Mouse (Mus musculus) lung, embryonic 15.5 days (tissue): ENCODE measurements around the gene Gpr22. TPM values are rescaled to one million over a fixed set of nuclear protein-coding genes. Genes with fewer than 3 reads are reported as not detected.
A peak's percentile ranks its signal among the peaks of the same experiment; 100 is the strongest.

Experiments
- ATAC-seq: fragments of 200-750 bp; cut with Nextera tagmentation; 2 replicates; pipeline ENCODE4 v1.8.0; 2017; ENCODE audit warnings: moderate number of reproducible peaks, borderline replicate concordance; ENCODE audit not compliant: low FRiP score, low TSS enrichment; ENCODE audit errors: extremely low read depth
- H3K27ac ChIP-seq: fragments of 300-500 bp; sonication (generic); 2 replicates; pipeline ENCODE4 v1.5.1; 2015; ENCODE audit warnings: moderate library complexity, mild to moderate bottlenecking, inconsistent platforms
- H3K27me3 ChIP-seq: fragments of 300-500 bp; sonication (generic); 2 replicates; pipeline ENCODE4 v1.6.1; 2015; ENCODE audit warnings: inconsistent platforms
- H3K36me3 ChIP-seq: fragments of 300-500 bp; sonication (generic); 2 replicates; pipeline ENCODE4 v1.6.1; 2015; ENCODE audit warnings: inconsistent platforms
- H3K4me1 ChIP-seq: fragments of 300-500 bp; sonication (generic); 2 replicates; pipeline ENCODE4 v1.6.1; 2015; ENCODE audit warnings: inconsistent platforms
- H3K4me2 ChIP-seq: fragments of 300-500 bp; sonication (generic); 2 replicates; pipeline ENCODE4 v1.6.1; 2015; ENCODE audit warnings: inconsistent platforms, mild to moderate bottlenecking, moderate library complexity
- H3K4me3 ChIP-seq: fragments of 300-500 bp; sonication (generic); 2 replicates; pipeline ENCODE4 v1.5.1; 2015; ENCODE audit warnings: mild to moderate bottlenecking, inconsistent platforms
- H3K9ac ChIP-seq: fragments of 300-500 bp; sonication (generic); 2 replicates; pipeline ENCODE4 v1.6.1; 2015; ENCODE audit warnings: inconsistent platforms
- H3K9me3 ChIP-seq: fragments of 300-500 bp; sonication (generic); 2 replicates; pipeline ENCODE4 v1.6.1; 2016; ENCODE audit warnings: inconsistent platforms
- WGBS: fragments of 180-500 bp; shearing (Covaris S2); methylation state at CpG from one replicate; pipeline ENCODE4 v1.1.7; 2015; 5-methylcytosine and 5-hydroxymethylcytosine counted together
- polyA plus RNA-seq: library from polyadenylated mRNA; unstranded; fragments of >200 nt; fragmentation: Nextera tagmentation; extraction: Ambion mirVana; gene quantifications from 2 replicates; pipeline ENCODE4 v1.2.1, GENCODE M21; 2015

Gpr22 gene
- 0.34 and 0.79 TPM in 2 replicates for polyA plus RNA-seq

DNA sequence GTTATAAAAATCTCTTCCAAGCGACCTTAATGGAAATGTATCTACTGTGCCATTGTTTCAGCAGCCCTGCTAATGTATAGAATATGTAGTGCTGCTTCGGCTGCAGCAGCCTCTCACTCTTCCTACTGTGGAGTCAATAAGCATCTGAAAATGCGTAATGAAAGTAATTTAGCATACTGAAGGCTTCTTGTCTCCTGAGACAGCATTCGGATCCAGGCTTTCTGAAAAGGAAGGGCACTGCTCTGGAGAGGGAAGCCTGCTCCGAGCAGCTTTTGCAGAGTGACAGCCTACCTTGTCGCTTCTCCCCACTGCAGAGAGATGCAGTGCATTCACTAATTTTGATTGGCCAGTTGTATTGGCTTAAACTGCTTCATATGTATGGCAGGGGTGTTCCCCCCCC, at the start of gene Gpr22:
Gene Gpr22, minus strand, starts transcription at position 348 of the 400 bp plus-strand sequence.
- 55% methylated on average over 6 of the region's 6 CpGs for WGBS
- H3K9ac ChIP-seq, result no peak within 1 kb of the TSS
- H3K4me1 ChIP-seq, result no peaks in the 10 kb centered on the region
- H3K27ac ChIP-seq, result no peak within 1 kb of the TSS
- H3K9me3 ChIP-seq, result no peaks in the 10 kb centered on the region
- no peaks in the 10 kb centered on the region for H3K27me3 ChIP-seq
- no peak for ATAC-seq
- H3K4me3 ChIP-seq, result no peak within 1 kb of the TSS
- no peak within 1 kb of the TSS for H3K4me2 ChIP-seq
- no peaks in the 10 kb centered on the region for H3K36me3 ChIP-seq

- 42% methylated on average over 2 of the region's 2 CpGs for WGBS
- Histone ChIP-seq H3K9ac (no peak overlapping the region), H3K27me3 (no peaks in the 10 kb centered on the region), H3K9me3 (no peaks in the 10 kb centered on the region), H3K27ac (no peak overlapping the region), H3K36me3 (no peaks in the 10 kb centered on the region), H3K4me1 (no peaks in the 10 kb centered on the region), H3K4me3 (no peak overlapping the region), H3K4me2 (no peak overlapping the region)
- no peak for ATAC-seq
Measured at GRCm38 (mm10) chr12:31755885-31756755, 42.4 kb upstream of the Gpr22 start.

DNA sequence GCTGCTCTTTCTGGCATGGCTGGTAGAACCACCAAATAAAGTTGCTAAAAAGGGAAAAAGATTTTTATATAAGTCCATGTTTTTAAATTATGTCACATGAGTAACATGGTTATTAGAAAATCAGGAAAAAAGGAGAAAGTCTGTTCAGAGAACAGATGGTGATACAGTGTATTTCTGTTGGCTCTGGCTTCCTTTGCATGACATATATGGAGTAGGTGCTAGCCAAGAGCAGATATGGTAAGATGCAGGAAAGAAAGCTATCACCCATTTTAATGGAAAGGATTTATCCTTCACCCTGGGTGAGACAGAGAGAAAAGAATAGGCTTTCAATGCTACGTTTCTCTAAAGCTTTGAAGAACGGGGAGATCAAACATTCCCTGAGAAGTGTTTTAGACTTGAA, 40.7 kb upstream of the Gpr22 start:
- H3K4me2 ChIP-seq, result no peak overlapping the region
- ATAC-seq, result no peak
- H3K4me1 ChIP-seq, result no peaks in the 10 kb centered on the region
- H3K4me3 ChIP-seq, result no peak overlapping the region
- H3K27me3 ChIP-seq, result no peaks in the 10 kb centered on the region
- 29% methylated on average over 2 of the region's 2 CpGs for WGBS
- H3K9me3 ChIP-seq, result no peaks in the 10 kb centered on the region
- H3K9ac ChIP-seq, result no peak overlapping the region
- H3K27ac ChIP-seq, result no peak overlapping the region
- H3K36me3 ChIP-seq, result no peaks in the 10 kb centered on the region

DNA sequence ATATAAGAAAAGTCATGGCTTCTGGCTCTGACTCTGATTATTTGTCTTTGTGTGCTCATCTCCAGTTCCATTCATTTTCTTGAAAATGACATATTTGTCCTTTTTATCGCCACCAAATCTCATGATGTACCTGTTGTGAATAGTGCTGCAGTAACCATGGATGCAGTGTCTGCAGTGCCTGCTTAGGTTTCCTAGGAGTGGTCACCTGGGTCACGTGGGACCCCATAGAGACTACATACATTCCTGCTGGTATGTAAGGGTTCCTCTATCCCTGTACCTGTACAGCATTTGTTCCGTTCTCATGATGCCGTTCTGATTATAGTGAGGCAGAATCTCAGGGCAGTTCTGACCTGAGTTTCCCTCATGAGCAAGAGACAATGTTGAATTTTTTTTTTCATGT, 36.1 kb upstream of the Gpr22 start:
- 0 out of 2 replicates have a peak, but pooled peaks cover 2% of the 10 kb centered on the region for H3K36me3 ChIP-seq
- H3K27me3 ChIP-seq, result no peaks in the 10 kb centered on the region
- H3K4me3 ChIP-seq, result no peak overlapping the region
- no peak overlapping the region for H3K9ac ChIP-seq
- no peaks in the 10 kb centered on the region for H3K4me1 ChIP-seq
- ATAC-seq, result no peak
- H3K4me2 ChIP-seq, result no peak overlapping the region
- 90% methylated on average over 4 of the region's 4 CpGs for WGBS
- no peaks in the 10 kb centered on the region for H3K9me3 ChIP-seq
- no peak overlapping the region for H3K27ac ChIP-seq

DNA sequence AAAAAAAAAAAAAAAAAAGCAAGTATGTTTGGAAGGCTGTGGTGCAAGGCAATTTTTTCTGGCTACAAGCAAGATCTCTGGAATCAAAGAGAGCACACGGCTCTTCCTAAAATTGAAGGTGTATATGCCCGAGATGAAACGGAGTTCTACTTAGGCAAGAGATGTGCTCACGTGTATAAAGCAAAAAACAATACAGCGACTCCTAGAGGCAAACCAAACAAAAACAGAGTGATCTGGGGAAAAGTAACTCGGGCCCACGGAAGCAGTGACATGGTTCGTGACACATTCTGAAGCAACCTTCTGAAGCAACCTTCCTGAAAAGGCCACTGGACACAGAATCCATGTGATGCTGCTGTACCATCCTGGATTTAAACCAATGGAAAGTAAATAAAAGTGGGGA, 33.6 kb upstream of the Gpr22 start:
- H3K27ac ChIP-seq, result no peak overlapping the region
- no peaks in the 10 kb centered on the region for H3K9me3 ChIP-seq
- H3K27me3 ChIP-seq, result no peaks in the 10 kb centered on the region
- H3K4me1 ChIP-seq, result no peaks in the 10 kb centered on the region
- H3K4me3 ChIP-seq, result no peak overlapping the region
- no peak overlapping the region for H3K4me2 ChIP-seq
- ATAC-seq, result no peak
- H3K9ac ChIP-seq, result no peak overlapping the region
- whole genome bisulfite sequencing, result 80% methylated on average over 8 of the region's 8 CpGs
- 0 out of 2 replicates have a peak, but pooled peaks cover 2% of the 10 kb centered on the region for H3K36me3 ChIP-seq

- H3K9ac ChIP-seq, result no peak overlapping the region
- no peaks in the 10 kb centered on the region for H3K27me3 ChIP-seq
- H3K4me2 ChIP-seq, result no peak overlapping the region
- ATAC-seq, result no peak
- H3K4me3 ChIP-seq, result no peak overlapping the region
- H3K36me3 ChIP-seq, result no peaks in the 10 kb centered on the region
- H3K27ac ChIP-seq, result no peak overlapping the region
- H3K4me1 ChIP-seq, result no peaks in the 10 kb centered on the region
- WGBS, result 76% methylated on average over 2 of the region's 2 CpGs
- no peaks in the 10 kb centered on the region for H3K9me3 ChIP-seq
Measured at GRCm38 (mm10) chr12:31734616-31735015, 20.9 kb upstream of the Gpr22 start.

- no peaks in the 10 kb centered on the region for H3K27me3 ChIP-seq
- no peak overlapping the region for H3K4me3 ChIP-seq
- H3K36me3 ChIP-seq, result no peaks in the 10 kb centered on the region
- no peak for ATAC-seq
- H3K9ac ChIP-seq, result no peak overlapping the region
- WGBS, result 92% methylated on average over 1 of the region's 1 CpGs
- no peak overlapping the region for H3K4me2 ChIP-seq
- H3K9me3 ChIP-seq, result no peaks in the 10 kb centered on the region
- H3K27ac ChIP-seq, result no peak overlapping the region
- no peaks in the 10 kb centered on the region for H3K4me1 ChIP-seq
Measured at GRCm38 (mm10) chr12:31730126-31730525, 16.4 kb upstream of the Gpr22 start.

- 34% methylated on average over 1 of the region's 1 CpGs for WGBS
- Histone ChIP-seq H3K4me3 (no peak overlapping the region), H3K4me2 (no peak overlapping the region), H3K9me3 (no peaks in the 10 kb centered on the region), H3K27ac (no peak overlapping the region), H3K9ac (no peak overlapping the region), H3K4me1 (no peaks in the 10 kb centered on the region), H3K36me3 (no peaks in the 10 kb centered on the region), H3K27me3 (no peaks in the 10 kb centered on the region)
- no peak for ATAC-seq
Measured at GRCm38 (mm10) chr12:31726707-31727106, 13.0 kb upstream of the Gpr22 start.

- no peaks in the 10 kb centered on the region for H3K36me3 ChIP-seq
- no peak for ATAC-seq
- H3K4me3 ChIP-seq, result no peak overlapping the region
- 0 out of 2 replicates have a peak, but pooled peaks cover 4% of the 10 kb centered on the region for H3K4me1 ChIP-seq
- H3K4me2 ChIP-seq, result no peak overlapping the region
- no peaks in the 10 kb centered on the region for H3K9me3 ChIP-seq
- no peak overlapping the region for H3K27ac ChIP-seq
- WGBS, result 81% methylated on average over 12 of the region's 12 CpGs
- no peak overlapping the region for H3K9ac ChIP-seq
- no peaks in the 10 kb centered on the region for H3K27me3 ChIP-seq
Measured at GRCm38 (mm10) chr12:31725511-31726275, 11.9 kb upstream of the Gpr22 start.

DNA sequence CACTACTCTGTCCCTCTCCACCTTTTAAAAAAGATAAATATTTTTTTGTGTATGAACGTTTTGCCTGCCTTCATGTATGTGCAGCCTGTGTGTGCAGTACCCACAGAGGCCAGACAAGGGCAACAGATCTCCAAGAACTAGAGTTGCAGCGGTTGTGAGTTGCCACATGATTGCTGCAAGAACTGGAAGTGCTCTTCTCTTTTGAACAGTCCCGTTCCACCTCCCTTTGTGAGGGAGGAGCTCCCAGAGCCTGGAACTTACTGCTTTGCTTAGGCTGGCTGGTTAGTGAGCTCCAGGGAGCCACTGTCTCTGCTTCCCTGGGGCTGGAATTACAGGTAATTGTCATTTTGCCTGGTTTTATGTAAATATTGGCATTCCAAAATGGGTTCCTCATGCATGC, 10.8 kb upstream of the Gpr22 start:
- no peaks in the 10 kb centered on the region for H3K9me3 ChIP-seq
- no peaks in the 10 kb centered on the region for H3K36me3 ChIP-seq
- H3K27ac ChIP-seq, result no peak overlapping the region
- H3K4me1 ChIP-seq, result 0 out of 2 replicates have a peak, but pooled peaks cover 9% of the 10 kb centered on the region
- no peak for ATAC-seq
- H3K4me3 ChIP-seq, result no peak overlapping the region
- H3K27me3 ChIP-seq, result no peaks in the 10 kb centered on the region
- H3K4me2 ChIP-seq, result no peak overlapping the region
- WGBS, result 78% methylated on average over 3 of the region's 3 CpGs
- no peak overlapping the region for H3K9ac ChIP-seq

DNA sequence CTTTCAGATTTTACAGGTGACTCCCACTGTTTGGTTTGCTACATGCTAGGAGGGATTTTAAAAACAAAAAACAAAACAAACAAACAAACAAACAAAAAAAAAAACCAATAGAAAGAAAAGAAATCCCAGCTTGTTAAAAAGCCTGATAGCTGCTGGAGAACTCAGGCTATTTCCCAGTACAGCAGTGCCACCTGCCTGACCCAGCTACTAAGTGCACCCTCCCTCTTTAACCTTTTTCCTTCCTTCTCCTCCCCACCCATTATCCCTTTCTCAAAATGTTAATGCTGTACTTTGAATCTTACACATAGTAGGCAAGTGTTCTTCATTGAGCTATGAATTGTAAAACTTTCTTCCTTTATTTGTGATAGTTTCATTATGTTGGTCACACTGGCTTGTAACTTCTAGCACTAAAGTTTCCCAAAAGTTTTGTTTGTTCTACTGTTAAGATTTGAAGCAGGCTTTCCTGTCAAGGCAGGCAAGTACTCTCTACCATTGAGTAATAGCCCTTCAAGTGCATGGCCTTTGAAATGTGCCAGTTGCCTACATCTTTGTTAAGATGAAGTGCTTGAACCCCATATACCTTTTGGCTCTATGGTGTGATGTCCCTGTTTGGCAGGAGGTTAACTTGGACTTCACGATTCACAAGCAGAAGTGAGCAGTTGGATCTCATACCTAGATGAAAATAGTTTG, 6.0 kb upstream of the Gpr22 start:
- 60% methylated on average over 1 of the region's 1 CpGs for WGBS
- ATAC-seq, result no peak
- Histone ChIP-seq H3K9me3 (no peaks in the 10 kb centered on the region), H3K4me2 (no peak overlapping the region), H3K4me1 (0 out of 2 replicates have a peak, but pooled peaks cover 9% of the 10 kb centered on the region), H3K9ac (no peak overlapping the region), H3K36me3 (no peaks in the 10 kb centered on the region), H3K4me3 (no peak overlapping the region), H3K27ac (peak overlapping the region; percentile 63), H3K27me3 (no peaks in the 10 kb centered on the region)
